Mouse (Mus musculus): ENCODE results near the gene Fermt3.

The Fermt3 gene

GRCm38 (mm10) chr19:7039088-7039720 lies 19.9 kb upstream of the Fermt3 start:
- DNase-seq (ENCODE audit: low read depth, low spot score): peak; percentile 68

DNA sequence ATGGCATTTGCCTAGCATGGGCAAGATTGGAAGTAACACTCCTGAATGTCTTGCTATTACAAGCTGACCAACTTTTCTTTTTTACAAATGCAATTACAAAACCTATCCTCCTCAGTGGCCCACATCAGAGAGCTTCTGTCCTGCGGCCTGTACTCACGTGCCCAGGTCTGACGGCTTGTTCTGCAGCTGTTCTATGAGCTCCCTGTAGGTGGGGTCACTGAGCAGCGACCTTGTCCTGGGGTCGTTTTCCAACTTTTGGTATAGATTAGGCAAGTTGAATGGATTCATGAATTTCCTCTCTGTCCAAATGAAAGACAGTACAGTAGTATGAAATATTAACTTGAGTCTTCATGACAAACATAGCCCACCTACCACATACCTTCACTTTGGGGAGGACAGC lies 14.7 kb upstream of the Fermt3 start:
- DNase-seq (ENCODE audit: low read depth, low spot score): peak; percentile 65

- DNase-seq (ENCODE audit: low read depth, low spot score): no peak
Measured at GRCm38 (mm10) chr19:7029531-7029930, 10.3 kb upstream of the Fermt3 start.

GRCm38 (mm10) chr19:7020224-7020641 lies 964 bp upstream of the Fermt3 start:
- peak; percentile 83 for DNase-seq (ENCODE audit: low read depth, low spot score)

- no peak for DNase-seq (ENCODE audit: low read depth, low spot score)
Measured at GRCm38 (mm10) chr19:7018546-7018945, 723 bp downstream of the Fermt3 start.

DNA sequence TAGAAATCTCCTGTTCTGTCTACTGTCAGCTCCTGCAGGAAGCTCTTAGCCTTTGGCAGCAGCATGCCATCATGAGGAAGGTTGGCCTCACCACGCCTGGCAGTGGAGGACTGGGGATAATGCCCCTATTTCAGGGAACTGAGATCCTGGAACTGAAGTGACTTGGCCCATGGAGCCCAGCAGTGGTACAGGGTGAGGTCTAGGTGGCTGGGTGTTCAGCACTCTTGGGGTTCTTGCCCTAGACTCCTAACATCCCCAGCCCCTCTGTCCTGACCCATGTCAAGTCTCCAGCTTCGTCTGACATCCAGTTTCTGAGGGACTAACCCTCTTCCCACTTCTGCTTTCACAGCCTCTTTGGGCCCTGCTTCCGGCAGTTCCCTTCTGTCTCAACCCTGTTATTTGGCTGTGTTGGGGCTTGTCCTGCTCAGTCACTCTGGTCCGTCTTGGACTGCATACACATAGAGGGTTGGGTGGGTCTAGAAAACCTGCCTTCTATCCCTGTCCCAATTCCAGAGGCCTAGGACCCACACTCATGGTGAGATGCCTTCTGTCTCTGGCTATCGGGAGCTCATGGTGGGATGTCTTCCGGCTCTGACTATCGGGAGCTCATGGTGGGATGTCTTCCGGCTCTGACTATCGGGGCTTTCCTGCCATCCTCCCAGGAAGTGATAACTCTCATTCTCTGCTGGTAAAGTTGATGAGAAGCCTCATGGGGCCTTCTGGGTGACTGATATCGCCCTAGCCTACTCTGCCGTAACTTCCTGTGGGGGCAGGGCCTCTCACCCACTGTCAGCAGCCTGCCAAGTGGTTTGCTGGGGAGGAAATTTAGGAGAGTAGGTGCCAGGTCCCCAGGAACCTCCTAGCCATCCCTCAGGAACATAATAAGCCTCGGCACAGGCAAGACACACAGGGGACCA lies 1.5 kb downstream of the Fermt3 start:
- DNase-seq (ENCODE audit: low read depth, low spot score): no peak

GRCm38 (mm10) chr19:7014481-7015135 lies 4.7 kb downstream of the Fermt3 start:
- no peak for DNase-seq (ENCODE audit: low read depth, low spot score)

DNA sequence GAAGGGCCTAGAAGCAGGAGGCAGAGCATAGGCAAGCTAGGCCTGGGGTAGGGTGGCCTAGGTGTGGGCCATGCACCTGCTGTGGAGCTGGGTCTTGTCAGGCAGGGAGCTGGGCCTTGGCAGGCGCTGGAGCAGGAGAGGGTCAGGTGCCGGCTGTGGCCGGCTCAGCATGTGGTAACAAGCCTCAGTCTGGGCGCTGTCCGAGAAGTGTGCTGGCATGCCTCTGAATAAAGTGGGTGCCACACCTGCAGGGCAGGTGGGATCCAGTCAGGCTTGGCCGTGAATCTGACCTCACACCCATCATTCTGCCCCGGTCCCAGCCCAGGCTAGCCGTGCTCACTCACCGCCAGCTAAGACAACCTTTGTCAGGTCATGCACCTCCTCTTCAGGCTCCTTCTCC lies 5.3 kb downstream of the Fermt3 start:
- DNase-seq (ENCODE audit: low read depth, low spot score): no peak

DNA sequence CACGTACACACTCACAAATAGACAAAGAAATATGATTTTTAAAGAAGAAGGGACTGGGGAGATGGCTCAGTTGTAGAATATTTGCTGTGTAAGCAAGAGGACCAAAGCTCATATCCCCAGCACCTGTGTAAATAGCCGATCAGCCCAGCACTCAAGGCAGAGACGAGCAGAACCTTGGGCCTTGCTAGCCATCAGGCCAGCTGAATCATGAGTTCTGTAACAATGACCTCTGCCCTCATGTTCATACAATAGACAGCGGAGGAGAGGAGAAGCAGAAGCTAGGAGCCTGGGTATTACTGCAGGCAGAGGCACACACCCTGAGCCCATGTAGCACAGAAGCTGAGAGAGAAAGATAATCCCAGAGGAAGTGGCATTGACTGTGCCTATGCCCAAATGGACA lies 6.8 kb downstream of the Fermt3 start:
- no peak for DNase-seq (ENCODE audit: low read depth, low spot score)

- no peak for DNase-seq (ENCODE audit: low read depth, low spot score)
Measured at GRCm38 (mm10) chr19:7006892-7007593, 12.2 kb downstream of the Fermt3 start.

- DNase-seq (ENCODE audit: low read depth, low spot score): peak; percentile 56
Measured at GRCm38 (mm10) chr19:6999360-7000063, 19.8 kb downstream of the Fermt3 start.

GRCm38 (mm10) chr19:6997721-6998290 lies 21.5 kb downstream of the Fermt3 start:
- DNase-seq (ENCODE audit: low read depth, low spot score): no peak

DNA sequence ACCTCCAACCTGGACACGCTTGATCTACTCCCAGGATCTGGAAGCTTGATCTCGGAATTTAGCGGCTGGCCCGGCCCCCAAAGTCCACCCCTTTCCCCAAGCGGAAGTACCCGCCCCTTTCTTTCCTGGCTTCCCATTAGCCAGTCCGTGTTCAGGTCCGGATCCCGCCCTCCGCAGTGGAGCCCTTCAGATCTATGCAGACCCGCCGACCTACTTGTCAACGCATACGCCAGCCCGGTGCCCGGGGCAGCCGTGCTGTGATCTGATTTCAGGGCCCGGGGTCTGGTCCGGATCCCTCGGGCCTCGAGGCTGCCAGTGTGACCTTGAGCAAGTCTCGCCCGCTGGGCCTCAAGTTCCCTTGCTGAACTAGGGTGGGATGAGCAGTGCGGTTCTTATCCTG lies 23.3 kb downstream of the Fermt3 start, which contains the start of the genes Nudt22 and Trpt1:
Nudt22 (minus strand) TSS at position 112 of the 400 bp plus-strand sequence.
Trpt1 (plus strand) TSS at position 126 of the 400 bp plus-strand sequence.
- DNase-seq (ENCODE audit: low read depth, low spot score): peak; percentile 96

- DNase-seq (ENCODE audit: low read depth, low spot score): no peak
Measured at GRCm38 (mm10) chr19:6995255-6995991, 23.8 kb downstream of the Fermt3 start.

DNA sequence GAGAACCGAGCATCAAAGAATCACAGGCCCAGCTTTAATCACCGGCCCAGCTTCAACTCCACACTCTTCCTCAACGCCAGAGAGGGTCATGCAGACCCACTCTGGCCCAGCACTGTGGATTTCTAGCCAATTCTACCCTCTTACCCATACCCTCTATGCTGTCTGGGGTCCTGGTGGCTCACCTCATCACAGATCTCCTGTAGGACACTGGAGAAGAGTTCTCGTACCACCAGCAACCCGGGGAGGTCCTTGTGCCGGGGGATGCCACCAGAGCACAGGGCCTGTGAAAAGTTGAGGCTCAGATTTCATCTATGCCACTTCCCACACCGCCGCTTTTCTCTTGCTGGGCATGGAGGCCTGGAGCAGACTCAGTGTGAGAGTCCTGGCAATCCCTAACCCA lies 24.8 kb downstream of the Fermt3 start:
- no peak for DNase-seq (ENCODE audit: low read depth, low spot score)

DNA sequence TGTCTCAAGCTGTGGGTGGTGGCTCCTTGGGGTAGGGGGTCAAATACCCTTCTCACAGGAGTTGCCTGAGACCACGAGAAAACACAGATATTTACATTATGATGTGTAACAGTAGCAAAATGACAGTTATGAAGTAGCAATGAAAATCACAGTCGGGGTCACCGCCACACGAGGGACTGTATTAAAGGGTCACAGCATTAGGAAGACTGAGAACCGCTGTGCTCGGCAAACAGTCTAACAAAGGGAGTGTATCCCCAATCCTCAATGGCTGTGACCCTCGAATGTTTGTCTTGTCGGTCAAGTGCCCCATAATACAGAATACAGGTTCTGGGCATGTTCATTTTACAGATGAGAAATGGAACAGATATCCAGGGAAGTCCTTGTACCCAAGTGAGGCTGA lies 25.3 kb downstream of the Fermt3 start:
- DNase-seq (ENCODE audit: low read depth, low spot score): no peak

DNA sequence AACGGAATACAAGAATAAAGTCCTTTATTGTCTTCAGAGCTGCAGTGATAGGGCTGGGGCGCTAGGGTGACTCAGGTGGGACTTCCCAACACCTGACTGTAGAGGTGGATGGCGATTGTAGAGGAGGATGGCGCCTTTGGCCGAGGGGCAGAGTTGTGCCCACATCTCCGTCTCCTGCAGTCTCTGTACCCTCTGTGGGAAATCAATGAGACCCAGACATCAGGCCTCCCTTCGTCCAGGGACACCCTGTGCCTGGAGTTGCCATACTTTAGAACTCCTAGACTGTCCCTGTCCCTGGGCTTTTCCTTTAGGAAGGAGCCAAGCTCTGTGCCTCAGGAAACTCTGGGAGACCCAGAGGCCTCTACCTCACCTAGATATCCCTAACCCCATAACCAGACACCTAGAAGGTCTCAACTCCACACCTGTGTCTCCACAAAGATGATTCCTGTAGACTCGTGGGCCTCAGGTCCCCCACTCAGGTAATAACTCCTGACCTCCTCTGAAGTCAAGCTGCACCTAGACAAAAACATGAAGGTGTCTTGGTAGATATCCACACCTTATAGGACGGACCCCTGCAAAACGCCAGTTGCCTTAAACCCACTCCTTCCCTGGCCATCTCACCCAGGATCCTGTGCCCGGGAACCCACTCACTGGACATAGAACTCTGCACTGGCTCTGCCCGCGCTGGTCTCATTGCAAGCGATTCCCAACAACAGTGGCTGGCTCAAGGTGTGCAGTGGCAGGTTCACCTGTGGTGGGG lies 26.1 kb downstream of the Fermt3 start:
- no peak for DNase-seq (ENCODE audit: low read depth, low spot score)

DNA sequence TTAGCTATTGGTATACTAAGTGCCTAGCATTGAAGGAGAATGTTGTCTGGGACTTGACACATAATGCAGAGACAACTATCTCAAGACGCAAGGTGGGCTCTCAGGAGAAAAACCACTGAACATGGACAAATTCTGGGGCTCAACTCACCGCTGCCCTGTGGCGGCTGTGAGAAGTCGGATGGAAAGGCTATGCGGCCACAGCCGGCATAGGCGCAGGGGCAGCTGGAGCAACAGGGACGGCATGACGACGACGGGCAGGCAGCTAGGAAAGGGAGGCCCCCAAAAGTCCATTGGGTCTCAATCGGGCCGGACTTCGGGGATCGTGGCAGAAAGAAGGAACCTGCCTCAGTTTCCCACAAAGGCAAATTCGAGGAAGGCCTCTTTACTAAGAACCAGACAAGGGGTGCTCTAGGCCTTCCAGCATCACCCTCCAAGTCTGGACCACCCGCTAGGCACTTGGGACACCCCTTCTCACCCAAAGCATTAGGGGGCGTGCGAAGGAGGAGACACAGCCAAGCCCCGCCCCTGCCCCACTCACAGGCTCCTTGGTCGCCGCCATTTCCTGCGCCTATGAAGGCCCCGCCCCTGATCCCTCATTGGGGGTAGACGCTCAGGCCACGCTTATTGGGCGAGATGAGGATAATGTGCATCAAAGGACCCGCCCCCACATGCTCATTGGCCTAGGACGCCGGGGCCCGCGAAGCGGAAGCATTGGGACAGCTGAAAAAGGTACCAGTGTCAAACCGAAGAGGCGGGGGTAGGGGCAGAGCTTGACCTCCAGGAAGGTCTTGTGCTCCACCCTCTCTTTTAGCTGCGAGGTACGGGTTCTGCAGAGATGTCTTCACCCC lies 27.0 kb downstream of the Fermt3 start, which contains the start of gene Dnajc4:
Dnajc4 (minus strand) TSS at position 562 of the 848 bp plus-strand sequence.
- DNase-seq (ENCODE audit: low read depth, low spot score): peak; percentile 99

All from ZHBTc4 (cell line).